Mouse (Mus musculus): ENCODE data around the gene Gm973. TPM values are rescaled to one million over a fixed set of nuclear protein-coding genes. Genes with fewer than 3 reads are reported as not detected.

Gene Gm973
- polyA plus RNA-seq, 1 experiment from 2014 or later: 1.4 TPM

GRCm38 (mm10) chr1:59497741-59498613 lies 18.1 kb upstream of the Gm973 start:
- Histone ChIP-seq H3K36me3 (no peaks in the 10 kb centered on the region), H3K4me3 (no peak overlapping the region), H3K9me3 (no peaks in the 10 kb centered on the region), H3K27ac (no peak overlapping the region), H3K27me3 (no peaks in the 10 kb centered on the region), H3K4me2 (replicated peaks) (no peak overlapping the region), H3K4me1 (peaks cover 19% of the 10 kb centered on the region), H3K9ac (no peak overlapping the region)
- WGBS: 80% methylated on average over 6 of the region's 6 CpGs
- ATAC-seq (ENCODE audit: low FRiP score, low read depth): no peak

- Histone ChIP-seq H3K4me2 (replicated peaks) (no peak overlapping the region), H3K4me3 (no peak overlapping the region), H3K4me1 (peaks cover 17% of the 10 kb centered on the region; the same call in 1 of the 2 replicates), H3K9me3 (no peaks in the 10 kb centered on the region), H3K27ac (no peak overlapping the region), H3K9ac (no peak overlapping the region), H3K36me3 (no peaks in the 10 kb centered on the region), H3K27me3 (no peaks in the 10 kb centered on the region)
- 63% methylated on average over 3 of the region's 3 CpGs for WGBS
- no peak for ATAC-seq (ENCODE audit: low FRiP score, low read depth)
Observed at GRCm38 (mm10) chr1:59499327-59499726, 16.7 kb upstream of the Gm973 start.

- H3K27ac ChIP-seq: no peak overlapping the region
- 71% methylated on average over 2 of the region's 2 CpGs for WGBS
- peaks cover 10% of the 10 kb centered on the region; the same call in 1 of the 2 replicates for H3K4me1 ChIP-seq
- H3K4me3 ChIP-seq: no peak overlapping the region
- H3K9me3 ChIP-seq: no peaks in the 10 kb centered on the region
- H3K27me3 ChIP-seq: no peaks in the 10 kb centered on the region
- no peak overlapping the region for H3K4me2 ChIP-seq (replicated peaks)
- no peak for ATAC-seq (ENCODE audit: low FRiP score, low read depth)
- H3K36me3 ChIP-seq: no peaks in the 10 kb centered on the region
- H3K9ac ChIP-seq: no peak overlapping the region
Observed at GRCm38 (mm10) chr1:59502355-59502754, 13.7 kb upstream of the Gm973 start.

- peak; percentile 64; the same call in 1 of the 2 replicates for ATAC-seq (ENCODE audit: low FRiP score, low read depth)
- H3K36me3 ChIP-seq: no peaks in the 10 kb centered on the region
- H3K4me2 ChIP-seq (replicated peaks): no peak overlapping the region
- H3K4me1 ChIP-seq: peaks cover 16% of the 10 kb centered on the region
- no peak overlapping the region for H3K4me3 ChIP-seq
- H3K9me3 ChIP-seq: no peaks in the 10 kb centered on the region
- H3K9ac ChIP-seq: no peak overlapping the region
- H3K27me3 ChIP-seq: no peaks in the 10 kb centered on the region
- WGBS: 35% methylated on average over 7 of the region's 7 CpGs
- H3K27ac ChIP-seq: 0 out of 2 replicates have a peak overlapping the region, but pooled peaks have one; percentile 33
Observed at GRCm38 (mm10) chr1:59503659-59504301, 12.3 kb upstream of the Gm973 start.

GRCm38 (mm10) chr1:59504302-59504700 lies 11.8 kb upstream of the Gm973 start:
- Histone ChIP-seq H3K27ac (no peak overlapping the region), H3K4me3 (no peak overlapping the region), H3K9ac (no peak overlapping the region), H3K36me3 (no peaks in the 10 kb centered on the region), H3K4me2 (replicated peaks) (no peak overlapping the region), H3K27me3 (no peaks in the 10 kb centered on the region), H3K9me3 (no peaks in the 10 kb centered on the region), H3K4me1 (peaks cover 20% of the 10 kb centered on the region)
- 71% methylated on average over 2 of the region's 2 CpGs for WGBS
- ATAC-seq (ENCODE audit: low FRiP score, low read depth): no peak

GRCm38 (mm10) chr1:59508463-59509139 lies 7.5 kb upstream of the Gm973 start:
- no peaks in the 10 kb centered on the region for H3K27me3 ChIP-seq
- WGBS: 20% methylated on average over 17 of the region's 17 CpGs
- H3K9me3 ChIP-seq: no peaks in the 10 kb centered on the region
- H3K27ac ChIP-seq: no peak overlapping the region
- H3K4me3 ChIP-seq: no peak overlapping the region
- peak overlapping the region; percentile 38 for H3K4me2 ChIP-seq (replicated peaks)
- ATAC-seq (ENCODE audit: low FRiP score, low read depth): no peak
- no peak overlapping the region for H3K9ac ChIP-seq
- no peaks in the 10 kb centered on the region for H3K36me3 ChIP-seq
- peaks cover 17% of the 10 kb centered on the region for H3K4me1 ChIP-seq

GRCm38 (mm10) chr1:59511566-59512270 lies 4.3 kb upstream of the Gm973 start:
- no peak for ATAC-seq (ENCODE audit: low FRiP score, low read depth)
- H3K4me1 ChIP-seq: peaks cover 30% of the 10 kb centered on the region
- no peak overlapping the region for H3K4me3 ChIP-seq
- H3K27ac ChIP-seq: no peak overlapping the region
- WGBS: 63% methylated on average over 9 of the region's 9 CpGs
- no peaks in the 10 kb centered on the region for H3K9me3 ChIP-seq
- no peak overlapping the region for H3K9ac ChIP-seq
- H3K27me3 ChIP-seq: no peaks in the 10 kb centered on the region
- H3K4me2 ChIP-seq (replicated peaks): no peak overlapping the region
- no peaks in the 10 kb centered on the region for H3K36me3 ChIP-seq

GRCm38 (mm10) chr1:59520226-59520837 lies 4.3 kb downstream of the Gm973 start:
- Histone ChIP-seq H3K4me1 (peaks cover 39% of the 10 kb centered on the region), H3K27me3 (0 out of 2 replicates have a peak, but pooled peaks cover 3% of the 10 kb centered on the region), H3K9me3 (no peaks in the 10 kb centered on the region), H3K9ac (no peak overlapping the region), H3K4me2 (replicated peaks) (no peak overlapping the region), H3K36me3 (no peaks in the 10 kb centered on the region), H3K27ac (no peak overlapping the region), H3K4me3 (no peak overlapping the region)
- 6% methylated on average over 11 of the region's 11 CpGs for WGBS
- ATAC-seq (ENCODE audit: low FRiP score, low read depth): no peak

GRCm38 (mm10) chr1:59522456-59522855 lies 6.4 kb downstream of the Gm973 start:
- no peak for ATAC-seq (ENCODE audit: low FRiP score, low read depth)
- Histone ChIP-seq H3K27ac (no peak overlapping the region), H3K9ac (no peak overlapping the region), H3K4me3 (no peak overlapping the region), H3K4me2 (replicated peaks) (no peak overlapping the region), H3K9me3 (0 out of 2 replicates have a peak, but pooled peaks cover 5% of the 10 kb centered on the region), H3K36me3 (no peaks in the 10 kb centered on the region), H3K27me3 (0 out of 2 replicates have a peak, but pooled peaks cover 3% of the 10 kb centered on the region), H3K4me1 (peaks cover 20% of the 10 kb centered on the region)
- 63% methylated on average over 1 of the region's 1 CpGs for WGBS

GRCm38 (mm10) chr1:59523378-59523958 lies 7.4 kb downstream of the Gm973 start:
- WGBS: 53% methylated on average over 5 of the region's 5 CpGs
- no peak for ATAC-seq (ENCODE audit: low FRiP score, low read depth)
- no peak overlapping the region for H3K27ac ChIP-seq

GRCm38 (mm10) chr1:59524071-59524470 lies 8.0 kb downstream of the Gm973 start:
- Histone ChIP-seq H3K27ac (no peak overlapping the region; the same call in 1 of the 2 replicates), H3K9ac (no peak overlapping the region), H3K27me3 (0 out of 2 replicates have a peak, but pooled peaks cover 3% of the 10 kb centered on the region)

More at GRCm38 (mm10) chr1:59523378-59523958, 7.4 kb downstream of the Gm973 start:
- Histone ChIP-seq H3K4me2 (replicated peaks) (no peak overlapping the region), H3K36me3 (no peaks in the 10 kb centered on the region), H3K9me3 (0 out of 2 replicates have a peak, but pooled peaks cover 5% of the 10 kb centered on the region), H3K4me1 (peaks cover 20% of the 10 kb centered on the region), H3K4me3 (no peak overlapping the region), H3K27me3 (0 out of 2 replicates have a peak, but pooled peaks cover 3% of the 10 kb centered on the region), H3K9ac (no peak overlapping the region)

More at GRCm38 (mm10) chr1:59524071-59524470, 8.0 kb downstream of the Gm973 start:
- Histone ChIP-seq H3K36me3 (no peaks in the 10 kb centered on the region), H3K4me3 (no peak overlapping the region), H3K4me2 (replicated peaks) (no peak overlapping the region), H3K9me3 (0 out of 2 replicates have a peak, but pooled peaks cover 5% of the 10 kb centered on the region), H3K4me1 (peaks cover 20% of the 10 kb centered on the region)
- 66% methylated on average over 2 of the region's 2 CpGs for WGBS
- ATAC-seq (ENCODE audit: low FRiP score, low read depth): no peak
